Mouse (Mus musculus) fibroblast of lung, adult 2 months (primary cell): ENCODE measurements around the gene Abca14.
A peak's percentile ranks its signal among the peaks of the same experiment; 100 is the strongest.

Experiments
- DNase-seq: peaks from one replicate; pipeline ENCODE4 v3.0.0-alpha.2; 2011; ENCODE audit warnings: low read depth

Gene Abca14

DNA sequence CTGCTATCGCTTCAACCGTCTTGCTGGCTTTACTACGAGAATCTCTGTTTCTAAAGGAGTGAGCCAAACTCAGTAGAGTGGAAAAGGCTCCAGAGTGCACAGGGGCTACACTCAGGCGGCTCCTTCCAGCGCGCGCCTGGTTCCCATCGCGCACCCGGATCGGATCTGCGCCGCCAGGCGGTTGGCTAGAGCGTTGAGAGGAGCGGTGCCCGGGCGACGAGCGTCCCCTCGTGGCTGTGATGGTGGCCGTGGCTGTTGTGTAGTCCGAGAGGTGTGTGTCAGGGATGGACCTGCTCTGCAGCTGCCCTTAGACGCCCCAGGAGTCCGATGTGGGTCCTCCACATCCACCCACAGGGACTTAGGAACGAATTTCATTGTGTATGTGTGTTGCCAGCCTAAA is at the start of gene Abca14:
Abca14 (plus strand) TSS at position 173 of the 400 bp plus-strand sequence.
- peak; percentile 17 for DNase-seq

DNA sequence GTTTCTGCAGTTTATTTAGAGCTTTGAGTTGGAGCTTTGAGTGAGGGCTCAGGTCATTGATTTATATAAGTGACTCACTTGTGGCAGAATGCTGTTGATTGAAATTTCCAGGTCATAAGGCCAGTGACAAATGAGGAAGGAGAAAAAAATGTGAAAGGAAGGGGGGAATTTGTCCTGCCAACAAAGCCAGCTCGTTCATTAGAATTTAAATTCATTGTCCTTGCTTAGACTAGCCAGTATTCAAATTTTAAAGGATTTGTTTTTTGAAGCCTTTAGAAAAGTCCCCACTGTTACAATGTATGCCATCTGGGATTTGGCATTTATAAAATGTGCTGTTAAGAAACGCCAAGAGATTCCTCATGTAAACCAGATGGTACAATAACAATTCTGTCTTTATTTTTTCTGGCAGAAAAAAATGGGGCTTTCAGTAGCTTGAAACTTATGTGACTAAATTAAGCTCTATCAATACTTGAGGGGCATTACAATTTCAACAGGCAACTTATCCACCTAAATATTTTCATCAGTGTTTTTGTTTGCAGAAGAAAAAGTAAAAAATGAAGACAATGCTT is 46.8 kb upstream of the Abca14 start:
- DNase-seq: peak; percentile 5

GRCm38 (mm10) chr7:120157575-120158061 is 46.1 kb upstream of the Abca14 start:
- DNase-seq: no peak

- DNase-seq: no peak
Observed at GRCm38 (mm10) chr7:120158121-120158613, 45.6 kb upstream of the Abca14 start.

GRCm38 (mm10) chr7:120163581-120164251 is 40.0 kb upstream of the Abca14 start:
- DNase-seq: no peak

DNA sequence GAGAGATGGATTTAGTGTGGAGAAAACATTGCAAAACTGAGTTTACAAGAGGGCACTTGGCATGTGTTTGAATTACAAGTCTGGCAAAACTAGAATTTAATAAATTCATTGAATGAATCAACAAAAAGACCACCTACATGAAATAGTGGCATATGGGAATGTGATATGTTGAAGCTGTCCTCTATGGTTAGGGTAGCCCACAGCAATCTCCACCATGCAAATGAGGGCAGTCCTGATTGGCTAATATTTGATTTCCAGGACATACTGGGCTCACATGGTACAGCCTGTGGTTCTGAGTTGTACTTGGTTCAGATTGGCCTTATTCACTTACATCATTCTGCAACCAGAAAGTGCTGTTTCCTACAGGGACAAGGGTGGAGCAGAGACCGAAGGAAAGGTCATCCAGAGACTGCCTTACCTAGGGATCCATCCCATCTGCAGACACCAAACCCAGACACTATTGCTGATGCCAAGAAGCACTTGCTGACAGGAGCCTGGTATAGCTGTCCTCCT is 31.5 kb upstream of the Abca14 start:
- no peak for DNase-seq

DNA sequence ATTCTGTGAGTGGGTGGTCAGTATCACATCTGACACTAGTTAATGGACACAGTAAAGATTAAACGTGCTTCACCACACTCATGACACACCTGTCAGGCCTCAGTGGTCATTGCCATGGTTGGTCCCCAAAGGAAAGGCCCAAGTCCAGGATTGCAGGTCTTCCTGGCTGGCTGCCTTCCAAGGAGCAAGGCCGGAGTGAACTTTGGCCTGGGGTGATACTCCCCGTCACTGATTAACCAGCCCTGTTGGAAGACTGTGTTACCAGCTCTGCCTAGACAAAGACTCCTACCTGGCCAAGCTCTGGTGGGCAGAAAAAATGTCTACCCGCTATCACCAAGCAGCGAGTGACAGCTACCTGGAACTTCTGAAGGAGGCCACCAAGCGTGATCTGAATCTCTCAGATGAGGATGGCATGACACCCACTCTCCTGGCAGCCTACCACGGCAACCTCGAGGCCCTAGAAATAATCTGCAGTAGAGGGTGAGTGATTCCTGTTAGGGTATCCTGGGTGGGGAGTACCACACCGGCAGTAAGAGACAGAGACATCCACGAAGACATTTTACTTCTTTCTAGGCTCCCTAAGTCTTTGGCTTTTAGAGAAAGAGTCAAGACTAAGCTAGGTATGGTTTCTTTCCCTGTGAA is 30.0 kb upstream of the Abca14 start, which contains the start of gene Anks4b:
Anks4b (plus strand) TSS at position 256 of the 642 bp plus-strand sequence.
- DNase-seq: no peak

- DNase-seq: no peak
Observed at GRCm38 (mm10) chr7:120174723-120175504, 28.8 kb upstream of the Abca14 start.

DNA sequence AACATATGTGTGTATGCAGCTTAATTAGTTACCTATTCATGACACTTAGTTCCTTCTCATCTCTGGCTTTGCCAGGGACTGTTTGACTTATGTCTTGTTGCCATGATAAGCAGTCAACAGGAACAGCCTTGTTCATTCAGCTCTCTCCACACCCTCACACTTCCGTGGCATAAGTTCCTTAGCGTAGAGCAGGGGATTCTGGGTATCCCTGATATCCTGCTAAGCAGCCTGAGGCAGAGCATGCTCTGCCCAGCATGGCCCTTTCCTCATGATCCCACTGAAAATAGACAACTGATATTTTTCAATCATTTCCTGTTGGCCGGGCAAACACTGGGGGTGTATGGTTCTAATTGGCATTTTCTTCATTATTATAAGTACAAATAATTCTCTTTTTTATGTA is 26.1 kb upstream of the Abca14 start:
- no peak for DNase-seq

DNA sequence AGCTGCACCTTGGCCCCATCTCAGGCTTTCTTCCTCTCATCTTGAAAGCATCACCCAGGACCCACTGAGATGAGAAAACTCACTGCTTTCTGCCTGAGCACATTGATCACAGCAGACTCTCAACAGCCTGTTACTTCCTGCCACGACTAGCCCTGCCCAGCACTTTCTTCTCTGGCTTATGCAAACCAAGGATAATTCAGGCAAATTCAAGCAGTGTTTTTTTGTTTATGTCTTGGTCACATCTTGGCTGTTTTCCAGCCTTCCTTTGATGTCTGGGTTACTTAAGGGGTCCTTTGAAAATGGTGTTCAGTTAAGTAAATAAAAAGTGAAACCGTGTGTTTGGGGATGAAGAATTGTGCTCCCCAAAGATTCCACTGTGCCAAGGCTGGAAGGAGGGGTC is 24.8 kb upstream of the Abca14 start:
- DNase-seq: no peak

GRCm38 (mm10) chr7:120180547-120180946 is 23.2 kb upstream of the Abca14 start:
- DNase-seq: no peak

GRCm38 (mm10) chr7:120181401-120182230 is 22.1 kb upstream of the Abca14 start:
- DNase-seq: no peak

GRCm38 (mm10) chr7:120182891-120183290 is 20.9 kb upstream of the Abca14 start:
- no peak for DNase-seq

DNA sequence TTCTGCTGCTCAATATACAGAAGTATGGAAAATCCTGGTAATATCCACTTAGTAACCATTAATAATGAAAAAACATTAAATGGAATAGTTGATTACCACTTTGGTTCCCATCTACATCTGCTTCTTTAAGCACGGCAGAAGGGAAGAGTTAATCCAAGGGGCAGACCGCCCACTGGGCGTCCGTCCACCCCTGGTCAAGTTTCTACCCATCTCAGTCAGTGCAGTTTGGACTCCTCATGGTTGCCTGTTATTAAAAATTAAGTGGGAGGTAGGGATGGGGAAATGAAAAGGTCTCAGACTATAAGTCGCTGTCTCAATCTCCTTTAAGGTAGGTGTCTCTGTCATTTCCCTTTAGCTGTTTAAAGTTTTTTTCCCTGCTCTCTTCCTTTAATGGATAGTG is 14.8 kb upstream of the Abca14 start:
- DNase-seq: no peak

- DNase-seq: no peak
Observed at GRCm38 (mm10) chr7:120189369-120190149, 14.2 kb upstream of the Abca14 start.

DNA sequence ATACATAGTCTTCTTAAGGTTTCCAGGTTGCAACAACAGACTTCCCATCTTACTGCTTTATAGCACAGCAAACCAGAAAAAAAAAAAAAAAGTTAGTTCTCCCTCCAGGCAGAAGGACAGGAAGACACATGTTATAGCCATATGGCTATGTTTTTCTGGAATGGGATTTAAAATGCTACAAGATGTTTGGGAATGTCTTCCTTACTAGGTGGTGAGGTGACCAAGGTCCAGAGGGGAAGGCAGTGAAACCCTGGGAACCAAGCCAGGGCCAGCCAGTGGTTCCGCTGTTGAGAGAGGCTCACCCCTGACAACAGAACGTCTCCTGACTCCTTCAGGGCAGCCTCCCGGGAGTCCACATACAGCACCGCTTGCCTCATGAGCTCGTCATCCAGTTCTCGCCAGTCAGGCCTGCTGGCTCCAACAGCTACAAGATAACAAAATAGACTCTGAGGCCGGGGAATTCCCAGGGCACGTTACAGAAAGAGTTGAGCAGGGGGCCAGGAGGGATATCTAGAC is 13.6 kb upstream of the Abca14 start:
- DNase-seq: no peak

DNA sequence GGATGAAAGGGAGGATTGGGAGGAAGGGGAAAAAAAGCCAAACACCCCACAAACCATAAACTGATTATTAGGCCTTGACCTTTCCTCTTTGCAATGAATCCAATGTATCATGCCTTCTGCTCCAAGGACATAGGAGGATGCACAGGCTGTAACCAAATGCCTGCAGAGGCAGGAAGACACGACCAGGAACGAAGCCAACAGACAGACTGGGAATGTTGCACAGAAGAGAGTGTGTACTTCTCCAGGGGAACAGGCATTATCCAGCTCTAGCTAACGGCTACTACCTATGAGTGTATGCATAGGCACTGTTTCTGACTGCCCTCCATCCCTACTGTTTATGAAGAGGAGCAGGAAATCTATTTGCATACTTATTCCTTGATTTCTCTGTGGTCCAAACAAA is 11.6 kb upstream of the Abca14 start:
- no peak for DNase-seq

- DNase-seq: no peak
Observed at GRCm38 (mm10) chr7:120192816-120193215, 10.9 kb upstream of the Abca14 start.

- no peak for DNase-seq
Observed at GRCm38 (mm10) chr7:120195207-120195606, 8.6 kb upstream of the Abca14 start.

GRCm38 (mm10) chr7:120201231-120201744 is 2.5 kb upstream of the Abca14 start:
- DNase-seq: no peak
